Mouse (Mus musculus): ENCODE measurements around the gene Hmg20a. TPM values are rescaled to one million over a fixed set of nuclear protein-coding genes. Genes with fewer than 3 reads are reported as not detected.
A peak's percentile ranks its signal among the peaks of the same experiment; 100 is the strongest.

Gene Hmg20a
- polyA plus RNA-seq (2016; fragmentation: Nextera tagmentation; extraction: Ambion mirVana): 56.9 and 62.4 TPM in 2 replicates

GRCm38 (mm10) chr9:56417948-56418737, at the start of gene Hmg20a, which contains the start of gene Peak1:
TSS of gene Hmg20a (plus strand) at chr9:56418609.
TSS of gene Peak1 (minus strand) at chr9:56418067.
- peaks cover 26% of the 10 kb centered on the region for H3K4me1 ChIP-seq
- no peaks in the 10 kb centered on the region for H3K36me3 ChIP-seq
- H3K27ac ChIP-seq: peak within 1 kb of the TSS; percentile 96
- DNase-seq (ENCODE audit: low spot score): peak; percentile 99
- no peaks in the 10 kb centered on the region for H3K9me3 ChIP-seq
- peak within 1 kb of the TSS; percentile 89 for H3K4me3 ChIP-seq
- no peaks in the 10 kb centered on the region for H3K27me3 ChIP-seq (ENCODE audit: insufficient read depth, poor library complexity, severe bottlenecking)
- under 1% methylated on average over 59 of the region's 59 CpGs for WGBS

- no peak overlapping the region for H3K4me3 ChIP-seq
- DNase-seq (ENCODE audit: low spot score): no peak
- 56% methylated on average over 3 of the region's 3 CpGs for WGBS
These were observed 49.6 kb upstream of the Hmg20a start for GRCm38 (mm10) chr9:56368814-56369213.

DNA sequence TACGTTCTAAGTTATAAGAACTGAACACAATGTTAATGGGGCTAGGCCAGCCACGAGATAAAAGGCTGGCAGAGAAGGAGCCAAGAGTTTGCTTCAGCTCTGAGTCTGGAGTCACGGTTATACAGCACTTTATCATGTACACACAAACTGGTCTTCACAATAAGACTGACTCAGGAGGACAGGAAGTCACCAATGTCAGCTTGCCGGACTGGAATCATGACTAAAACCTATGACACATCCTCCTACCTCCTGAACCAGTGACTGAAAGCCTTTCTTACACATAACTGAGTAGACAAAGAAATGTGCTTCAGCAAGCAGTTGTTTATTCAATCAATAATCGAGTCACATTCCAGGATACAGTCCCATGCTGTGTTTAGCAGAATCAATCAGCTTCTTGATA, 47.7 kb upstream of the Hmg20a start:
- Histone ChIP-seq H3K4me3 (no peak overlapping the region), H3K36me3 (no peaks in the 10 kb centered on the region), H3K27ac (no peak overlapping the region), H3K27me3 (ENCODE audit: insufficient read depth, poor library complexity, severe bottlenecking) (no peaks in the 10 kb centered on the region), H3K9me3 (no peaks in the 10 kb centered on the region), H3K4me1 (no peaks in the 10 kb centered on the region)
- WGBS: 57% methylated on average over 5 of the region's 5 CpGs
- no peak for DNase-seq (ENCODE audit: low spot score)

More at GRCm38 (mm10) chr9:56368814-56369213, 49.6 kb upstream of the Hmg20a start:
- Histone ChIP-seq H3K27ac (peak overlapping the region; percentile 17; the same call in 1 of the 2 replicates), H3K9me3 (no peaks in the 10 kb centered on the region), H3K4me1 (no peaks in the 10 kb centered on the region), H3K27me3 (ENCODE audit: insufficient read depth, poor library complexity, severe bottlenecking) (no peaks in the 10 kb centered on the region), H3K36me3 (no peaks in the 10 kb centered on the region)

- 71% methylated on average over 4 of the region's 4 CpGs for WGBS
- H3K4me3 ChIP-seq: no peak overlapping the region
- H3K27me3 ChIP-seq (ENCODE audit: insufficient read depth, poor library complexity, severe bottlenecking): no peaks in the 10 kb centered on the region
- H3K36me3 ChIP-seq: no peaks in the 10 kb centered on the region
- no peak for DNase-seq (ENCODE audit: low spot score)
- no peak overlapping the region for H3K27ac ChIP-seq
- H3K9me3 ChIP-seq: no peaks in the 10 kb centered on the region
- no peaks in the 10 kb centered on the region; the same call in 1 of the 2 replicates for H3K4me1 ChIP-seq
These were observed 44.0 kb upstream of the Hmg20a start for GRCm38 (mm10) chr9:56374401-56374800.

GRCm38 (mm10) chr9:56382786-56383185, 35.6 kb upstream of the Hmg20a start:
- Histone ChIP-seq H3K4me3 (no peak overlapping the region), H3K36me3 (0 out of 2 replicates have a peak, but pooled peaks cover 4% of the 10 kb centered on the region), H3K9me3 (no peaks in the 10 kb centered on the region), H3K27ac (no peak overlapping the region), H3K27me3 (ENCODE audit: insufficient read depth, poor library complexity, severe bottlenecking) (no peaks in the 10 kb centered on the region), H3K4me1 (no peaks in the 10 kb centered on the region)
- WGBS: 83% methylated on average over 1 of the region's 1 CpGs
- no peak for DNase-seq (ENCODE audit: low spot score)

DNA sequence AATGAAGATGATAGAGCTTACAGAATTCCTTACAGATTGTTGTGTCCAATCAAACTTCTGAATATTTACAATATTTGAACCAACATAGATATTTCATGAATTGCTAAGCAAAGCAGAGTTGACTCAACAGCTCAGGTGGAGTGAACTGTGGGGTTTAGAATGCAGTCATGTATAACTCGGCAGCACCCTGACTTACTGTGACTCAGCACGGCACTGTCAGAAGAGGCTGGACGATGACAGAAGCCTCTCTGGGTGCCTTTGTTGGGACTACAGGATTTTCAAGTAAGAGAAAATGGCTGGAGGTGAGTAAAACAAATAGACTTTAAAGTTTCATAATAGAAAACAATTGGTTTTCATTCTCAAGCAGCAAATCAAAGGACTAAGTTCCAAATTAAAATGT, 25.6 kb upstream of the Hmg20a start:
- Histone ChIP-seq H3K4me1 (peaks cover 14% of the 10 kb centered on the region), H3K27ac (no peak overlapping the region), H3K36me3 (no peaks in the 10 kb centered on the region), H3K9me3 (no peaks in the 10 kb centered on the region), H3K4me3 (no peak overlapping the region), H3K27me3 (ENCODE audit: insufficient read depth, poor library complexity, severe bottlenecking) (no peaks in the 10 kb centered on the region)
- DNase-seq (ENCODE audit: low spot score): no peak
- 72% methylated on average over 3 of the region's 3 CpGs for WGBS

DNA sequence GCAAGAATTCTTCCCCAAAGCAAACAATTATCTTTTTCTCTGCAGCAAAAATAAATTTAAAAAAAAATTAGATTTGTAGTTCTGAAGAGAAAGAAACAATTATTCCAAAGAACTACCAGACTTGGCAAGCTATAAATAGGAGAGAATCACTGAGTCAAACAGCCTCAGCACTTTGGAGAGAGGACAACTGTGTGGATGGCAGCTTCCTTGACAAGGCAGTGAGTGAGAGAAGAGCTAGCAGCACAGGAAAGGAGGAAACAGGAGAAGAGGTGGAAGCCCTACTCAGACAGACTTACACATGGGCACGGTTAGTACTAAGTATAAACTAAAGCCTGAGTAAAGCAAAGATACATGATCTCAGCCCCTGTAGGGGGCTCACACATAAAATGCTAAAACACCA, 22.1 kb upstream of the Hmg20a start:
- no peak overlapping the region; the same call in 1 of the 2 replicates for H3K27ac ChIP-seq
- no peak for DNase-seq (ENCODE audit: low spot score)
- no peaks in the 10 kb centered on the region for H3K27me3 ChIP-seq (ENCODE audit: insufficient read depth, poor library complexity, severe bottlenecking)
- no peaks in the 10 kb centered on the region for H3K9me3 ChIP-seq
- H3K4me1 ChIP-seq: peaks cover 10% of the 10 kb centered on the region
- no peak overlapping the region for H3K4me3 ChIP-seq
- 21% methylated on average over 1 of the region's 1 CpGs for WGBS
- no peaks in the 10 kb centered on the region for H3K36me3 ChIP-seq

DNA sequence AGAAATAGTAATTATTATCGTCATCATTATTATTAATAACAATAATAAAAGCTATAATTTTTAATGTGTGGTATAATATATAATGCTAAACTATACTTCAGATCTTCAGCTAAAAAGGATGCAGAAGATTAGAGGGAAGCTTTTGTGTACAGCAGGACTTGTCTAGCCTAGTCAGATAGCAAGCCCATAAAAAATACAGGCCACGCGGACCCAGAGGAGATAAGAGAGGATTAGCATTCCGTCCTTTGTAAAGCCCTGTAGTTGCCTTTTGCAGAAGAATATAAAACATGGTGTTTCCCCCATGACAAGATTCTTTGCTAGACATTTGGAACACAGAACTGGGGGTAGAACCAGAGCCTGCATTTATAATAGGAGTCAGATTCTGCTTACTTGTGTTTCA, 13.8 kb upstream of the Hmg20a start:
- Histone ChIP-seq H3K4me3 (no peak overlapping the region), H3K27me3 (ENCODE audit: insufficient read depth, poor library complexity, severe bottlenecking) (no peaks in the 10 kb centered on the region), H3K9me3 (no peaks in the 10 kb centered on the region), H3K36me3 (no peaks in the 10 kb centered on the region), H3K4me1 (peaks cover 22% of the 10 kb centered on the region), H3K27ac (peak overlapping the region; percentile 11; the same call in 1 of the 2 replicates)
- DNase-seq (ENCODE audit: low spot score): no peak
- WGBS: 35% methylated on average over 4 of the region's 4 CpGs

GRCm38 (mm10) chr9:56409928-56410327, 8.5 kb upstream of the Hmg20a start:
- H3K9me3 ChIP-seq: no peaks in the 10 kb centered on the region
- peaks cover 11% of the 10 kb centered on the region; the same call in 1 of the 2 replicates for H3K4me1 ChIP-seq
- no peaks in the 10 kb centered on the region for H3K36me3 ChIP-seq
- no peak for DNase-seq (ENCODE audit: low spot score)
- H3K27me3 ChIP-seq (ENCODE audit: insufficient read depth, poor library complexity, severe bottlenecking): no peaks in the 10 kb centered on the region
- no peak overlapping the region for H3K27ac ChIP-seq
- no peak overlapping the region for H3K4me3 ChIP-seq
- 89% methylated on average over 2 of the region's 2 CpGs for WGBS

DNA sequence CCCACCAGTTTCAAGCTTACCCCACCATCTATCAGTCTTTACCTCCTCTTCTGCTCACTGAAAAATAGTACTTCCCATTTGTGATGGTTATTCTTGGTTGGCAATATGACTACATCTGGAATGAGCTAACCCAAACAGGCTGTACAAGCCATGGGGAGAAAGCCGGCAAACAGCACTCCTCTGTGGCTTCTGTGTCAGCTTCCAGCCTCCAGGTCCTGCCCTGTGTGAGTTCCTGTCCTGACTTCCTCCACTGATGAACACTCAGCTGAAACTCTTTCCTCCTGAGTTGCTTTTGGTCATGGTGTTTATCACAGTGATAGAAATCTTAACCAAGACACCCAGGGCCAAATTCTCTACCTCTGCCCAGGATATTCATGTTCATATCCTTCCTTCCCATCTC, 5.7 kb upstream of the Hmg20a start:
- 56% methylated on average over 1 of the region's 1 CpGs for WGBS
- H3K27me3 ChIP-seq (ENCODE audit: insufficient read depth, poor library complexity, severe bottlenecking): no peaks in the 10 kb centered on the region

GRCm38 (mm10) chr9:56414322-56414721, 4.1 kb upstream of the Hmg20a start:
- Histone ChIP-seq H3K27ac (no peak overlapping the region), H3K4me1 (peaks cover 9% of the 10 kb centered on the region; the same call in 1 of the 2 replicates), H3K4me3 (no peak overlapping the region), H3K36me3 (no peaks in the 10 kb centered on the region), H3K9me3 (no peaks in the 10 kb centered on the region), H3K27me3 (ENCODE audit: insufficient read depth, poor library complexity, severe bottlenecking) (no peaks in the 10 kb centered on the region)
- no peak for DNase-seq (ENCODE audit: low spot score)

More for the DNA sequence above, 5.7 kb upstream of the Hmg20a start:
- H3K36me3 ChIP-seq: no peaks in the 10 kb centered on the region
- H3K4me3 ChIP-seq: no peak overlapping the region
- H3K4me1 ChIP-seq: peaks cover 9% of the 10 kb centered on the region; the same call in 1 of the 2 replicates
- H3K27ac ChIP-seq: no peak overlapping the region
- no peaks in the 10 kb centered on the region for H3K9me3 ChIP-seq
- DNase-seq (ENCODE audit: low spot score): no peak

DNA sequence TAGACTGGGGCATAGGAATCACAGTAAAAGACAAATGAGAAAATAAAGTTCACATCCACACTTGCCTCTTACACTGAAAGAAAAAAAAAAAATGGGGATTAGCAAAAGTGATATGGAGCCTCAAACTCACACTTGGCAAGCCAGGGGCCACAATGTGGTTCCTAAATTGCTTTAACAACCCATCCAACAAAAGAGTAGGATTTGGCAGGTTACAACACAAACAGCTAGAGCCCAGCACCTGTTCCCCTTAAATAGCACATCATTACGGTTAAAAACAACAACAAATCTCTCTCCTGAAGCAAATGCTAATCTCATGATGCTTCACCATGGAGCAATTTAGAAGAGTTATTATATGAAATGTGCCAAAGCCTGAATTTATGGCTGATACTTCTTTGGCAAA, 3.0 kb upstream of the Hmg20a start:
- H3K4me1 ChIP-seq: peaks cover 9% of the 10 kb centered on the region; the same call in 1 of the 2 replicates
- no peak overlapping the region for H3K4me3 ChIP-seq
- no peak for DNase-seq (ENCODE audit: low spot score)
- H3K27ac ChIP-seq: no peak overlapping the region
- no peaks in the 10 kb centered on the region for H3K36me3 ChIP-seq
- no peaks in the 10 kb centered on the region for H3K27me3 ChIP-seq (ENCODE audit: insufficient read depth, poor library complexity, severe bottlenecking)
- WGBS: 90% methylated on average over 1 of the region's 1 CpGs
- H3K9me3 ChIP-seq: no peaks in the 10 kb centered on the region

DNA sequence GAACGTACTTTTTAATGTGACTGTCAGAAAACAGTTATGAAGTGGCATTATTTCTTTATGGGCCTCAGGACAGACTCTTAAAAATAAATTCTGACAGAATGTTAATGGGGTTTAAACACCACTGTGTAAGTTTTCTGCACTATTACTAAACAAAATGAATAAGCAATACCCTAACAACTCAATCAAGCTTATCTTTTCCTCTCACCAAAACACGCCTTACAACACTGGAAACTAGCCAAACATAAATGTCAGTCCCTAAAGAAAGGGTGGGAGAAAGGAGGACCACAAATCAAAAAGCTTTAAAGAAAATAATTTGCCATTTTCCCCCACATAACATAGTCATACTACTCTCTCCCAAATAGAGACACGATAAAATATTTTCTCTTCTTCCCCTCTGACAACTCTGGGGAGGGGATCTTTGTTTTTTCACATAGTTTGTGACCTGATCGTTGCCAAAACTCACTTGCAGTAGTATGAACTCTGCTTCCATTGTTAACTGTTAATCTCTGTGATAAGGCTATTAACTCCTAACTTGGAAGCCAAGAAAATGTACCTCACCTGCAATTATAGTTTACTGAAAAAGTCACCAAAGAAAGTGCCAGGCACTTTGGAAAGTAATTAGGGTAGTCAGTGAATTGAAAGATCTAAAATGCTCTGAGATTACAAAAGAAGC, 2.3 kb upstream of the Hmg20a start:
- no peak for DNase-seq (ENCODE audit: low spot score)
- 65% methylated on average over 4 of the region's 4 CpGs for WGBS
- Histone ChIP-seq H3K27ac (no peak overlapping the region), H3K9me3 (no peaks in the 10 kb centered on the region), H3K36me3 (no peaks in the 10 kb centered on the region), H3K27me3 (ENCODE audit: insufficient read depth, poor library complexity, severe bottlenecking) (no peaks in the 10 kb centered on the region), H3K4me3 (no peak overlapping the region), H3K4me1 (peaks cover 14% of the 10 kb centered on the region; the same call in 1 of the 2 replicates)

All from heart, embryonic 10.5 days (tissue).